Mouse (Mus musculus) neural tube, embryonic 11.5 days (tissue): ENCODE measurements around the gene Prrc2a. TPM values are rescaled to one million over a fixed set of nuclear protein-coding genes. Genes with fewer than 3 reads are reported as not detected.

ENCODE experiments used
- ATAC-seq: fragments of 200-750 bp; cut with Nextera tagmentation; 2 replicates; pipeline ENCODE4 v1.8.0; 2017; ENCODE audit warnings: moderate number of reproducible peaks, mild to moderate bottlenecking, moderate TSS enrichment, moderate library complexity; ENCODE audit not compliant: insufficient read depth, low FRiP score, low TSS enrichment
- DNase-seq: peaks from one replicate; pipeline ENCODE4 v3.0.0-alpha.2; 2015; ENCODE audit warnings: low spot score
- H3K27ac ChIP-seq: fragments of 300-500 bp; sonication (generic); 2 replicates; pipeline ENCODE4 v1.5.1; 2014; ENCODE audit warnings: low read depth, mild to moderate bottlenecking, low read length
- H3K27me3 ChIP-seq: fragments of 300-500 bp; sonication (generic); 2 replicates; pipeline ENCODE4 v1.6.1; 2014; ENCODE audit warnings: mild to moderate bottlenecking, low read length, mixed read lengths; ENCODE audit not compliant: control insufficient read depth, insufficient read depth
- H3K36me3 ChIP-seq: fragments of 300-500 bp; sonication (generic); 2 replicates; pipeline ENCODE4 v1.6.1; 2014; ENCODE audit warnings: mild to moderate bottlenecking, low read length, moderate library complexity, mixed read lengths; ENCODE audit not compliant: control insufficient read depth, insufficient read depth
- H3K4me1 ChIP-seq: fragments of 300-500 bp; sonication (generic); 2 replicates; pipeline ENCODE4 v1.6.1; 2014; ENCODE audit warnings: low read length, mixed read lengths; ENCODE audit not compliant: control insufficient read depth, insufficient read depth
- H3K4me2 ChIP-seq: fragments of 300-500 bp; sonication (generic); 2 replicates; pipeline ENCODE4 v1.6.1; 2014; ENCODE audit warnings: low read depth, mild to moderate bottlenecking, moderate library complexity
- H3K4me3 ChIP-seq: fragments of 300-500 bp; sonication (generic); 2 replicates; pipeline ENCODE4 v1.5.1; 2014; ENCODE audit warnings: low read depth, low read length
- H3K9ac ChIP-seq: fragments of 300-500 bp; sonication (generic); 2 replicates; pipeline ENCODE4 v1.6.1; 2014; ENCODE audit warnings: mild to moderate bottlenecking, low read length
- H3K9me3 ChIP-seq: fragments of 300-500 bp; sonication (generic); 2 replicates; pipeline ENCODE4 v1.6.1; 2016; ENCODE audit warnings: low read length; ENCODE audit not compliant: control insufficient read depth
- WGBS: fragments of 180-500 bp; shearing (Covaris S2); extraction: QIAGEN DNeasy Blood & Tissue Kit; methylation state at CpG from one replicate; pipeline ENCODE4 v1.1.7; 2014; 5-methylcytosine and 5-hydroxymethylcytosine counted together
- polyA plus RNA-seq: library from polyadenylated mRNA; unstranded; fragments of >200 nt; fragmentation: Nextera tagmentation; extraction: Ambion mirVana; gene quantifications from 2 replicates; pipeline ENCODE4 v1.2.1, GENCODE M21; 2014

Gene Prrc2a
- polyA plus RNA-seq, 1 experiment from 2014 or later, result 185 TPM

DNA sequence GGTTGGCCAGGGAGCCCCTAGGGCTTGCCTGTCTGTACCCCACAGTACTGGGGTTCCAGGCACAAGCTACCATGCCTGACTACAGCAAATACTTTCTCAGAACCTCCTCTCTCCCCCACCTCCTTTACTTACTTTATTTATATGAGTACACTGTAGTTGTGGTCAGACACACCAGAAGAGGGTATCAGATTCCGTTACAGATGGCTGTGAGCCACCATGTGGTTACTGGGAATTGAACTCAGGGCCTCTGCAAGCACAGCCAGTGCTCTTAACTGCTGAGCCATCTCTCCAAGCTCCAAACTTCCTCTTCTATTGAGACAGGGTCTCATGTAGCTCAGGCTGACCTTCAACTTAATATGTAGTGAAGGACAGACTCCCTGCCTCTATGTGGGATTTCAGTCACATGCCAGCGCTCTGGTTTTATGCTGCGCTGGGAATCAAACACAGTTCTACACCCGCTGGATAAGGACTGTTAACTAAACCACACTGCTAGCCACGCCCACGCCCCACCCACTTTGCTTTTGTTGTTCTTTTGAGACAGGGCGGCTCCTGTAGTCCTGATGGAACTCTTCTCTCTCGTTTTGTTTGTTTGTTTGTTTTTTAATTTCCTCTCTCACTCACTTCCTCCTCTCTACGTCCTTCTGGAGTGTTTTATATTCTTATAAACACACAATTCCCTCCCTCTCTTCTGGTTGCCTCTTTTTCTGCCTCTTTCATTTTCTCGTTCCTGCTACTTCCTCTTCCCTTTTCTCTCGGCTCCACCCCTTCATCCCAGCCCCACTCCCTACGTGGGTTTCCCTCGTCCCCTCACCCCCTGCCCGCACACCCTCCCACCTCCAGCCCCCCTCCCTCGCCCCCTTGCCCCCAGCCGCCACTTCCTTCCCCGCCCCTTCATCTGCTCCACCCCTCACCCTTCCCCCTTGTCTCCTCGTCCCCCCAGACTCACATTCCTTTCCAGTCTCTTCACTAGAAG is 21.2 kb upstream of the Prrc2a start:
- H3K4me1 ChIP-seq, result no peaks in the 10 kb centered on the region

GRCm38 (mm10) chr17:35180093-35180492 is 15.4 kb upstream of the Prrc2a start:
- Histone ChIP-seq H3K36me3 (no peaks in the 10 kb centered on the region), H3K4me1 (no peaks in the 10 kb centered on the region), H3K4me3 (no peak overlapping the region), H3K9ac (no peak overlapping the region), H3K27me3 (no peaks in the 10 kb centered on the region), H3K9me3 (no peaks in the 10 kb centered on the region), H3K27ac (no peak overlapping the region), H3K4me2 (no peak overlapping the region)
- no peak for ATAC-seq
- DNase-seq, result no peak
- 84% methylated on average over 5 of the region's 5 CpGs for WGBS

More for the DNA sequence above, 21.2 kb upstream of the Prrc2a start:
- DNase-seq (peak; percentile 76), ATAC-seq (no peak)
- Histone ChIP-seq H3K4me2 (peak overlapping the region; percentile 52), H3K27me3 (no peaks in the 10 kb centered on the region), H3K9me3 (no peaks in the 10 kb centered on the region), H3K36me3 (no peaks in the 10 kb centered on the region), H3K27ac (no peak overlapping the region), H3K9ac (peak overlapping the region; percentile 49), H3K4me3 (peak overlapping the region; percentile 34)
- WGBS, result 3% methylated on average over 18 of the region's 18 CpGs

DNA sequence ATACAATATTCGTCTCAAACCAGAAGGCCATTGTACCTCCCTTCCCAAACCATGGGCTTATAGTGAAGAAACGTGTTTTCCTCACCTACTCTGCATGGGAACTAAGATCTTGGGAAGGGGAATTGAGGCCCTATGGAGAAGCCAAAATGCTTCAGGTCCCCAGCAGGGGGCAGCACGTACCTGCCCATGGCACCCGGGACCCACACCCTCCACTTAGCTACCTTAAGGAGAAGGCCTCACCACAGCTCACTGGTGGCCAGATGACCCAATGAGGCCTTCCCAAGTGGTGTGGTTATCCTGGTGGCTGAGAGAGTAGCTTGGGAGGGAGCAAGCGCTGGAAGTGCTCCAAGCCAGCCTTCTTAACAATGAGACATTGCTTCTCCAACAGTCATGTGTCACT is 13.8 kb upstream of the Prrc2a start:
- H3K9me3 ChIP-seq, result no peaks in the 10 kb centered on the region
- ATAC-seq, result 0 out of 2 replicates have a peak, but pooled peaks have one; percentile 38
- no peak overlapping the region for H3K27ac ChIP-seq
- H3K4me2 ChIP-seq, result no peak overlapping the region
- WGBS, result 15% methylated on average over 5 of the region's 5 CpGs
- H3K4me3 ChIP-seq, result no peak overlapping the region
- DNase-seq, result peak; percentile 73
- H3K36me3 ChIP-seq, result no peaks in the 10 kb centered on the region
- no peak overlapping the region for H3K9ac ChIP-seq
- no peaks in the 10 kb centered on the region for H3K4me1 ChIP-seq
- H3K27me3 ChIP-seq, result no peaks in the 10 kb centered on the region

GRCm38 (mm10) chr17:35175968-35176367 is 11.3 kb upstream of the Prrc2a start, which contains the start of gene Aif1:
Gene Aif1, minus strand, starts transcription at chr17:35176068.
- WGBS, result 65% methylated on average over 2 of the region's 2 CpGs
- Histone ChIP-seq H3K4me1 (no peaks in the 10 kb centered on the region), H3K4me2 (no peak within 1 kb of the TSS), H3K36me3 (no peaks in the 10 kb centered on the region), H3K27me3 (no peaks in the 10 kb centered on the region), H3K9me3 (no peaks in the 10 kb centered on the region), H3K4me3 (no peak within 1 kb of the TSS), H3K27ac (no peak within 1 kb of the TSS), H3K9ac (no peak within 1 kb of the TSS)
- ATAC-seq (no peak), DNase-seq (no peak)

DNA sequence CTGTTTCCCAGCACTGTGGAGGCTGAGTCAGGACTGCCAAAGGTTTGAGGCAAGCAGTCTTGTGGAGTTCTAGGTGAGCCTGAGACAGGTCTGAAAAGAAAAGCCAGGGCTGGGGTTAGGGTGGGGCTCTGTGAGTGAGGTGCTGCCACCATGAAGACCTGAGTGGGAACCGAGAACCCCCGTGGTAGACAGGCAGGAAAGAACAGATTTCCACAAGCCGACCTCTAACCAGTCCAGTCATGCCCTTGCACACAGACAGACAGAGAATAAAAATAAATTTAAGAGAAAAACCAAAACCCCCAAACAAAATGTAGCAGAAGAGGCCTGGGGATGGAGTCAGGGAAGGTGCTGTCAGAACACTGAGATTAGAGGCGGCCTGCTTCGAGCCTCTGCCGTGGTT is 10.7 kb upstream of the Prrc2a start:
- no peak overlapping the region for H3K4me2 ChIP-seq
- H3K4me1 ChIP-seq, result no peaks in the 10 kb centered on the region
- no peak overlapping the region for H3K9ac ChIP-seq
- H3K4me3 ChIP-seq, result no peak overlapping the region
- H3K27ac ChIP-seq, result no peak overlapping the region
- ATAC-seq (no peak), DNase-seq (no peak)
- no peaks in the 10 kb centered on the region for H3K27me3 ChIP-seq
- WGBS, result 84% methylated on average over 6 of the region's 6 CpGs
- H3K36me3 ChIP-seq, result no peaks in the 10 kb centered on the region
- no peaks in the 10 kb centered on the region for H3K9me3 ChIP-seq

GRCm38 (mm10) chr17:35174201-35174977 is 9.7 kb upstream of the Prrc2a start:
- H3K36me3 ChIP-seq, result no peaks in the 10 kb centered on the region
- H3K27me3 ChIP-seq, result no peaks in the 10 kb centered on the region
- WGBS, result 72% methylated on average over 8 of the region's 8 CpGs
- no peak overlapping the region for H3K9ac ChIP-seq
- no peak for DNase-seq
- no peak for ATAC-seq
- H3K4me3 ChIP-seq, result no peak overlapping the region
- H3K9me3 ChIP-seq, result no peaks in the 10 kb centered on the region
- no peak overlapping the region for H3K27ac ChIP-seq
- no peak overlapping the region for H3K4me2 ChIP-seq
- no peaks in the 10 kb centered on the region for H3K4me1 ChIP-seq

DNA sequence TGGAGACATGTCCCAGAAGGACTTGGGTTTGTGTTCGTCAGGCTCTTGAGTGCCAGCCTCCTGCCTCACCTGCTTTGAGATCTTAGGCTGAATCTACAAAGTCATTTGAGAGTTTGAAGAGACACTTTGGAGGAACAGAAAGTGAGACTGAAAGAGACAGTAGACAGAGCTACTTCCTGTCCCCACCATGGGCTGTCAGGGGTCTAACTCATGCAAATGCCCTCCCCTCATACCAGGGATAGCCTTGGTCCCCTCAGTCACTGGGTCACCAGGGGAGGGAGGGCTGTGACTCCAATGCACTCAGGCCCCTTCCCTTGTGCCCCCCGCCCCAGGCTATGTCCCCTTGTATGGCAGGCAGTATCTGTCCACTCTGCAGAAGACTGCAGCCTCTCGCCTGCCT is 8.6 kb upstream of the Prrc2a start:
- no peaks in the 10 kb centered on the region for H3K9me3 ChIP-seq
- ATAC-seq (no peak), DNase-seq (no peak)
- no peaks in the 10 kb centered on the region for H3K36me3 ChIP-seq
- H3K27me3 ChIP-seq, result no peaks in the 10 kb centered on the region
- H3K9ac ChIP-seq, result no peak overlapping the region
- no peak overlapping the region for H3K27ac ChIP-seq
- 75% methylated on average over 3 of the region's 3 CpGs for WGBS
- H3K4me2 ChIP-seq, result no peak overlapping the region
- no peak overlapping the region for H3K4me3 ChIP-seq
- H3K4me1 ChIP-seq, result no peaks in the 10 kb centered on the region

- DNase-seq (no peak), ATAC-seq (no peak)
- Histone ChIP-seq H3K9me3 (no peaks in the 10 kb centered on the region), H3K4me3 (no peak overlapping the region), H3K9ac (no peak overlapping the region; the same call in 1 of the 2 replicates), H3K27me3 (no peaks in the 10 kb centered on the region), H3K4me2 (no peak overlapping the region), H3K27ac (no peak overlapping the region), H3K36me3 (no peaks in the 10 kb centered on the region), H3K4me1 (no peaks in the 10 kb centered on the region)
- 72% methylated on average over 11 of the region's 11 CpGs for WGBS
Observed at GRCm38 (mm10) chr17:35172445-35173234, 7.9 kb upstream of the Prrc2a start.
